Mouse (Mus musculus) limb, embryonic 12.5 days (tissue): Measurements from ENCODE around the gene Ctnna3. TPM values are rescaled to one million over a fixed set of nuclear protein-coding genes. Genes with fewer than 3 reads are reported as not detected.
A peak's percentile ranks its signal among the peaks of the same experiment; 100 is the strongest.
"Not testable (repeated sequence)": the region's sequence is repeated elsewhere in the genome, so short reads cannot be mapped to it uniquely, and the experiment has no call there.

Source experiments
- ATAC-seq: fragments of 200-750 bp; cut with Nextera tagmentation; 2 replicates; pipeline ENCODE4 v1.8.0; 2017; ENCODE audit warnings: low read depth, moderate TSS enrichment; ENCODE audit not compliant: insufficient number of reproducible peaks, insufficient read depth, low FRiP score, low TSS enrichment
- H3K27ac ChIP-seq: fragments of 300-500 bp; sonication (generic); 2 replicates; pipeline ENCODE4 v1.5.1; 2016; ENCODE audit warnings: mild to moderate bottlenecking, moderate library complexity
- H3K27me3 ChIP-seq: fragments of 300-500 bp; sonication (generic); 2 replicates; pipeline ENCODE4 v1.6.1; 2016; ENCODE audit warnings: mild to moderate bottlenecking, moderate library complexity
- H3K36me3 ChIP-seq: fragments of 300-500 bp; sonication (generic); 2 replicates; pipeline ENCODE4 v1.6.1; 2016; ENCODE audit warnings: mild to moderate bottlenecking, moderate library complexity
- H3K4me1 ChIP-seq: fragments of 300-500 bp; sonication (generic); replicated peaks from 2 replicates; pipeline ENCODE4 v1.6.1; 2016
- H3K4me2 ChIP-seq: fragments of 300-500 bp; sonication (generic); 2 replicates; pipeline ENCODE4 v1.6.1; 2016; ENCODE audit warnings: mild to moderate bottlenecking, moderate library complexity
- H3K4me3 ChIP-seq: fragments of 300-500 bp; sonication (generic); replicated peaks from 2 replicates; pipeline ENCODE4 v1.5.1; 2016; ENCODE audit warnings: mild to moderate bottlenecking
- H3K9ac ChIP-seq: fragments of 300-500 bp; sonication (generic); replicated peaks from 2 replicates; pipeline ENCODE4 v1.6.1; 2016; ENCODE audit warnings: mild to moderate bottlenecking, moderate library complexity
- H3K9me3 ChIP-seq: fragments of 300-500 bp; sonication (generic); 2 replicates; pipeline ENCODE4 v1.6.1; 2016; ENCODE audit warnings: mild to moderate bottlenecking, moderate library complexity
- WGBS: fragments of 180-500 bp; shearing (Covaris S2); methylation state at CpG from one replicate; pipeline ENCODE4 v1.1.7; 2016; 5-methylcytosine and 5-hydroxymethylcytosine counted together
- polyA plus RNA-seq: library from polyadenylated mRNA; unstranded; fragments of >200 nt; fragmentation: Nextera tagmentation; extraction: Ambion mirVana; gene quantifications from 2 replicates; pipeline ENCODE4 v1.2.1, GENCODE M21; 2016

Ctnna3 gene
- polyA plus RNA-seq, 1 experiment from 2014 or later, result 0.24 TPM

DNA sequence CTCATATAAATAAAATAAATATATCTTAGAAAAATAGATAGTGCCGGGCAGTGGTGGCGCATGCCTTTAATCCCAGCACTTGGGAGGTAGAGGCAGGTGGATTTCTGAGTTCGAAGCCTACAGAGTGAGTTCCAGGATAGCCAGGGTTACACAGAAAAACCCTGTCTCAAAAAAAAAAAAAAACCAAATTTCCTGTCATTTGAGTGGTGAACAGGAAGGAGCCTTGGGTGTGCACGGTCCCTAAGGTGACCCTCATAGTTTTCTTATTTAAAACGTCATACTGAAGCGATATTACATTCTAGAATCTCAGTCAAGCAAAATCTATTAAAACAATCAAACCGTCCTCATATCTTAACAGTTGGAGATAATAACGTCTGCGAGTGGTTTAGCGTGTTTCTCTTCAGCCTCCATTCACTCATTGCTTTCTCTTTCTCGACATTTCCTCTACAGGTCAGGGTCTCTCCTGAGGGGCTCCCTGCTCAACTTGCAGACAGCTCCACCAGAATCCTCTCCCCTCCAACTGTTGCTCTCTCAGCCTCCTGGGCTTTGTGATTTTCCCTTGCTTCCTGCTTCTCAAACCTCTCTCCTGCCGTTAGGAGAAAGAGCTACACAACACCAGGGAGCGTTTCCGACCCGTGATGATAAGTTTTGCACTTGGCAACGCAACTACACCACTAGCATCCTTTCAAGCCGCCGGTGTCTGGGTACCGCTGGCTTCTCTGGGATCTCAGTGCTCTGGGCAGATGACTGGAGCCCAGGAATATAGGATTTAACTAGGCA, 1.5 kb upstream of the Ctnna3 start:
- no peak for ATAC-seq
- Histone ChIP-seq H3K27ac (peak overlapping the region; percentile 64), H3K27me3 (no peaks in the 10 kb centered on the region), H3K36me3 (no peaks in the 10 kb centered on the region), H3K4me1 (no peaks in the 10 kb centered on the region), H3K9ac (peak overlapping the region; percentile 62), H3K4me2 (peak overlapping the region; percentile 68), H3K9me3 (no peaks in the 10 kb centered on the region), H3K4me3 (peak overlapping the region; percentile 71)
- 26% methylated on average over 19 of the region's 19 CpGs for WGBS

DNA sequence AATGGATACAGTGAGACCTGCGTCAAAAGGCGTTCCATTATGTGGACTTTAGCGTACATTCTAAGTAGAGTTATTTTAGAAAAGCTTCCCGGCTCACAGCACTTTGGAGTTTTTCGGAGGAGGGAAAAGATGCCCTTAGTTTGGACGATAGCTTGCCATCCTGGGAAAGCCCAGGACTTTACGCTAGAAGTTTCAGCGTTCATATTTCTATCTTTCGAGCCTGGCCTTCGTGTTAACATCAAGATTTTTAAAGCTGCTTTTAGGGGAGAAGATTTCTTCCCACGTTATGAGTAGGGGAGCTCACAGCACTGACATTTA, 916 bp upstream of the Ctnna3 start:
- 2% methylated on average over 11 of the region's 11 CpGs for WGBS
- no peaks in the 10 kb centered on the region for H3K27me3 ChIP-seq

DNA sequence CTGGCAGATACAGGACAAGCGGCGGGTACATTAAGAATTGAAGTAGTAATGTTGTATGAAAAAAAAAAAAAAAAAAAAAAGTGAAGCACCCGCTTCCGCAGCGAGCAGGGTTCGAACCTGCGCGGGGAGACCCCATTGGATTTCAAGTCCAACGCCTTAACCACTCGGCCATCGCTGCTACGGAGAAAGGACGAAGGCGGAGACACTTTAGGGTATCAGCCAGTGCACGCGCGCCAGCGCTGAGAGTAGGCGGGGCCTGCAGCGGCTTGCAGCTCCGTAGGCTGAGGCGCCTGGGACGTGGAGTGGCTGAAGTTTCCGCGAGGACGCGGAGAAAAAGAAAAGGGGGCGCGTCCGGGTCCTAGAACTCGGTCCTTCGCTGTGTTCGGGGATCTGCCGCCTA, 518 bp upstream of the Ctnna3 start:
- H3K36me3 ChIP-seq, result no peaks in the 10 kb centered on the region
- no peaks in the 10 kb centered on the region for H3K27me3 ChIP-seq
- peak overlapping the region; percentile 65 for H3K9ac ChIP-seq
- H3K4me1 ChIP-seq, result no peaks in the 10 kb centered on the region
- under 1% methylated on average over 34 of the region's 34 CpGs for WGBS
- H3K9me3 ChIP-seq, result no peaks in the 10 kb centered on the region
- ATAC-seq, result peak; percentile 86
- H3K4me2 ChIP-seq, result peak overlapping the region; percentile 68
- H3K4me3 ChIP-seq, result peak overlapping the region; percentile 71
- H3K27ac ChIP-seq, result peak overlapping the region; percentile 81

More for the DNA sequence above, 916 bp upstream of the Ctnna3 start:
- Histone ChIP-seq H3K4me2 (peak overlapping the region; percentile 68), H3K4me3 (peak overlapping the region; percentile 71), H3K27ac (peak overlapping the region; percentile 64), H3K9me3 (no peaks in the 10 kb centered on the region), H3K9ac (peak overlapping the region; percentile 62), H3K36me3 (no peaks in the 10 kb centered on the region), H3K4me1 (no peaks in the 10 kb centered on the region)
- no peak for ATAC-seq

DNA sequence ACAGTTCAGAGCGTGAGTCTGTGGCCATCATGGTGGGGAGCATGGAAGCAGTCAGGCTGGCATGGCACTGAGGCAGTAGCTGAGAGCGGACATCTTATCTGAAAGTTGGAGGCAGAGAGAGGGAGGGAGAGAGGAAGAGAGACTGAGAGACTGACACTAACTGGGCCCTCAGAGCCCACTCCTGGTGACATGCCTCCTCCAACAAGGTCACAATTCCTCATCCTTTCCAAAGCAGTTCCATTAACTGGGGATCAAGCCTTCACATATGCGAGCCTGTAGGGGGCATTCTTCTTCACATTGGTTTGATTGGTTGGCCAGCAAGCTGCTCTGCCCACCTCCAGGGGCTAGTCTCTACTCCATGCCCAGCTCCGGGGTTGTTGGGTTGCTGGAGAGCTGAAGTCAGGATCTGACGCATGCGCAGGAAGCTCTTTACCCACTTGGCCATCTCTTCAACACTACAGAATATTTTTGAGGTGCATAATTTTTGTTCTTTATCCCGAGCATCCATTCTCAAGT, 1.4 kb downstream of the Ctnna3 start:
- Histone ChIP-seq H3K4me1 (no peaks in the 10 kb centered on the region), H3K27me3 (no peaks in the 10 kb centered on the region), H3K4me2 (no peak overlapping the region), H3K4me3 (no peak overlapping the region), H3K27ac (no peak overlapping the region), H3K9me3 (no peaks in the 10 kb centered on the region), H3K36me3 (no peaks in the 10 kb centered on the region), H3K9ac (no peak overlapping the region)
- WGBS, result 93% methylated on average over 7 of the region's 7 CpGs
- ATAC-seq, result no peak

DNA sequence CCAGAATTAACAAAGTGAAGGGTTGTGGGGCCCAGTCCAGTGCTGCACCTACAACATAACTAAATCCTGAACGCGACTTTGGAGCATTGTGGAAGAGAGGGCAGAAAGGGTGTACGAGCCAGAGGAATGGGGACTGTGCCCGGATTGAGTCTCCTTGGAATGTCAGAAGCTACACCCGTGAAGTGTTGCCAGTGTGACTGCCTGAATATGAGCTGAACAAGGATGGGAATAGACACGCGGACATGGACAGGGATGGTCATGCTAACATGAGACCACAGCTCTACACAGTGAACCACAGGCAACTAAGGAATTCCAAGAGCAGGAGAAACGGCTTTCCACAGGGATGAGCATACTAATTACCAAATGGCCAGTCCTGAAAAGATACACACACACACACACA, 2.2 kb downstream of the Ctnna3 start:
- H3K4me1 ChIP-seq, result no peaks in the 10 kb centered on the region
- no peak for ATAC-seq
- no peaks in the 10 kb centered on the region for H3K27me3 ChIP-seq
- H3K27ac ChIP-seq, result no peak overlapping the region
- H3K36me3 ChIP-seq, result no peaks in the 10 kb centered on the region
- H3K4me2 ChIP-seq, result no peak overlapping the region
- no peak overlapping the region for H3K4me3 ChIP-seq
- no peaks in the 10 kb centered on the region for H3K9me3 ChIP-seq
- 91% methylated on average over 8 of the region's 8 CpGs for WGBS
- H3K9ac ChIP-seq, result no peak overlapping the region

DNA sequence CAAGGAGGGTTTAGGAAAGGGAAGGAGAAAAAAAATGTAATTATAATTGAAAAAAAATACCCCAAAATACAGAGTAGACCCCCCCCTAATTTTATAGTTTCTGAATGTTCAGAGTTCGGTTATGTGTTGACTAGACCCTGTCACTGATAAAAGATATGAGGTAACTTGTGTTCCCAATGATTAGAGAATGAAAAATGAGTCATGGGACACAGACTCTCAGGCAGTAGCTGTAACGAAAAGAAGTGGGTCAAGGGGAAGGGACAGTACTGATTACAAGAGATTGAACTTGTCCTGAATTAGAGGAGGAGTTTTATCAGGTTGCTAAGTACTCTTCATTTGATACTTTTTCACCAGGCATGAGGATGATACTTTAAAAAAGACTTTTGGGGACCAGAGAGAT, 3.0 kb downstream of the Ctnna3 start:
- 83% methylated on average over 2 of the region's 2 CpGs for WGBS
- no peaks in the 10 kb centered on the region for H3K9me3 ChIP-seq

DNA sequence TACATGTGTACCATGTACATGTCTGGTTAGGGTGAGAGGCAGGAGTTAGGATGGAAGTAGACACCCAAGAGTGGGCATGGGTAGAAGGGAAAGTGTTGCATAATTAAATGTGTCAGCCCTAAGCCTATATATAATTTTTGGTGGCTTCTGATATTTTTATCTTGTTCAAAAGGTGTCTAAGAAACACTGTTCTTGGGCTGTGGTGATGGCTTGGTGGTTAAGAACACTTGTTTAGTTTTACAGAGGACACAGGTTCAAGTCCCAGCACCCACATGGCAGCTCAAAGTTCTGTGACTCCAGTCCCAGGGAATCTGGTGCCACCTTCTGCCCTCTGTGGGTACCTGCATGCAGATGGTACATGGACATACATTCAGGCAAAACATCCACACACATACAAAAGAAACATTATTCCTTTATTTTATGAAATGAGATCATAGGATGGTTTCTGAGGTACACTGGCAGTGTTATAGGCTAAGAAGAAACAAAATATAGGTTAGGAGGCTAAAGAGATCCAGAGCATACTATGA, 8.9 kb downstream of the Ctnna3 start:
- H3K27ac ChIP-seq, result no peak overlapping the region
- no peak overlapping the region for H3K9ac ChIP-seq
- no peaks in the 10 kb centered on the region for H3K9me3 ChIP-seq
- H3K4me1 ChIP-seq, result no peaks in the 10 kb centered on the region
- no peaks in the 10 kb centered on the region for H3K36me3 ChIP-seq
- H3K27me3 ChIP-seq, result no peaks in the 10 kb centered on the region
- ATAC-seq, result no peak
- H3K4me2 ChIP-seq, result no peak overlapping the region
- no peak overlapping the region for H3K4me3 ChIP-seq

More for the DNA sequence above, 3.0 kb downstream of the Ctnna3 start:
- Histone ChIP-seq H3K27ac (no peak overlapping the region), H3K9ac (no peak overlapping the region), H3K4me3 (no peak overlapping the region), H3K36me3 (no peaks in the 10 kb centered on the region), H3K27me3 (no peaks in the 10 kb centered on the region), H3K4me2 (no peak overlapping the region), H3K4me1 (no peaks in the 10 kb centered on the region)
- ATAC-seq, result no peak

DNA sequence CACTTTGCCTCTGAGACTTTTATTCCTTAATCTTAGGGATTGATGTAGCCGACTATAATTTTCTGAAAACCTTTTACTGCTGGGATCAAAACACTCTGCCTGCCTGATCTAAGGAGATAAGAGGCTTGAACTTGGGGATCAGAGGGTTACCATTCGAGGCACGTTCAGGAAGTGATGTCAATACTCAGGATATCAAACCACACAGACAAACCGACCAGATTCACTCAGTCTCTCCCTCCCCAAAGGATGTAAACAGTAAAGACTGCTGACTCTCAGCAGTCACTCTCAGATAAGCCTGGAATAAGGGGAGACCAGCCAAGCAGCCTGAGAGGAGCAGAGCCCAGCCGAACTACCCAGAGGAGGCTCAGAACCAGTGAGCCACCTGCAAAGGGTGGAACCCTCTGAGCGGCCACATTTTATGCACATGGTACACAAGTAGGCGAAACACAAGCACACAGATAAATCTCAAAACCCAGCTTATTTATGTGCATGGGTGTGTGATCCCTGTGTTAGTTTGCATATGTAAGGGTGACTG, 9.9 kb downstream of the Ctnna3 start:
- Histone ChIP-seq H3K27me3 (no peaks in the 10 kb centered on the region), H3K4me3 (no peak overlapping the region), H3K4me2 (no peak overlapping the region), H3K27ac (no peak overlapping the region), H3K9ac (no peak overlapping the region), H3K4me1 (no peaks in the 10 kb centered on the region), H3K9me3 (no peaks in the 10 kb centered on the region), H3K36me3 (no peaks in the 10 kb centered on the region)
- WGBS, result 71% methylated on average over 7 of the region's 7 CpGs
- ATAC-seq, result no peak

DNA sequence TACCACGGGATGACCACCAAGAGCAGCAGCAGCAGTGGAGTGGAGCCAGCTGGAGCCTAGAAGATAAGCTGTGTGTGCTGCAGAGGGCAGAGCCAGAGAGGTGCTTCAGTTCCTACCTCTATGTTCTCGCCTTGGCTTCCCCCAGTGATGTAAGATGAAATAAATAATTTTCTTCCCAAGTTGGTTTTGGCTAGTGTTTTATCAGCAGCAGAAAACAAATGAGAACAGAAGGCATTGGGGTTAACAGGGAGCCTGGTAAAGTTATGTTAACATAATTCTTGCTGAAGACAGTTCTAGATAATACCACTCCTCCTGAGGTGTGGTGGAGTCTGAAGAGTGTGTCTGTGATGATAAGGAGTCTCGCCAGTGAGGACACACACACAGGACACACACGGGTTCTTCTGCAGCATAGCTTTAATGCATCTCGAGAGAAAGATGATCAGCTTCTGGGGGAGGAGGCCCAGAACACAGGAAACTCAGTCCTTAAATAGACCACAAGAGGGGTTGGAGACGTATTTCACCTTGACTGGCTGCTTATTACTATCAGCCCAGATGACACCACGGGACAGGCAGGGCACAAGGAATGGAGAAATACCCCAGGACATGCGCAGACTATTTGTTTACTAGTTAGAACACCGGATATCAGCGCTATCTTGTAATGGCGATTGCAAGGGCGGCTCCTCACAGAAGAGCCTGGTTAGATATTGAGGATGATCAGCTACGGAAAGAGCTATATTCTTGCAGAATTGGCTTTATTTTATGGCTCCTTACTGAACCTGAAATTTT, 14.9 kb downstream of the Ctnna3 start:
- not testable (repeated sequence) for H3K4me1 ChIP-seq, ATAC-seq, H3K27me3 ChIP-seq, H3K4me3 ChIP-seq, H3K27ac ChIP-seq, H3K4me2 ChIP-seq, H3K9ac ChIP-seq, H3K36me3 ChIP-seq, H3K9me3 ChIP-seq
- 87% methylated on average over 13 of the region's 13 CpGs for WGBS

DNA sequence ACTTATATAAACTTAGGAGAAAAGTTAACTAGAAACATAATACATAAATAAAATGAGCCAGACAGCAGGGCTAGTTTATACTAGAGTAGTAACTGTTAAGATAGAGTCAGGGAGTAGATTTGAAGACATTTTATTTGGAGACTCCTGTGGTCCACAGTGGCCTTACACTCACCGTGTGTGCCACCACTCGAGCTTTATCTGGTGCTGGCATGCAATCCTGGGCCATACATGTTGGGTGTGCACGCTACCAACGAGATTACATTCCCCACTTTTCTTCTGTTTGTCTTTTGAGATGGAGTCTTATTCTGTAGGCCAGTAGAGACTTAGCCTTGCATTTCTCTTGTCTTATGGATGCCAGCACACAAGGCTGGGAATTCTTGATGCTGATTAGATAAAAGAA, 24.0 kb downstream of the Ctnna3 start:
- Histone ChIP-seq H3K27me3 (peaks cover 6% of the 10 kb centered on the region; the same call in 1 of the 2 replicates), H3K9me3 (no peaks in the 10 kb centered on the region), H3K4me2 (no peak overlapping the region), H3K27ac (no peak overlapping the region), H3K4me3 (no peak overlapping the region), H3K4me1 (peaks cover 12% of the 10 kb centered on the region; the same call in 1 of the 2 replicates), H3K9ac (no peak overlapping the region), H3K36me3 (no peaks in the 10 kb centered on the region)
- no peak for ATAC-seq
- WGBS, result 87% methylated on average over 4 of the region's 4 CpGs
